Mouse (Mus musculus) retina, embryonic 14.5 days (tissue): ENCODE measurements at regions not wholly inside any gene's neighbourhood (a gene's known extent, or its start where the extent isn't known, plus 50 kb on each side); places are given as distances from the start of the nearest gene placed in this dataset.

ENCODE experiments used
- DNase-seq: peaks from one replicate; pipeline ENCODE4 v3.0.0-alpha.2; 2015; ENCODE audit warnings: low spot score

DNA sequence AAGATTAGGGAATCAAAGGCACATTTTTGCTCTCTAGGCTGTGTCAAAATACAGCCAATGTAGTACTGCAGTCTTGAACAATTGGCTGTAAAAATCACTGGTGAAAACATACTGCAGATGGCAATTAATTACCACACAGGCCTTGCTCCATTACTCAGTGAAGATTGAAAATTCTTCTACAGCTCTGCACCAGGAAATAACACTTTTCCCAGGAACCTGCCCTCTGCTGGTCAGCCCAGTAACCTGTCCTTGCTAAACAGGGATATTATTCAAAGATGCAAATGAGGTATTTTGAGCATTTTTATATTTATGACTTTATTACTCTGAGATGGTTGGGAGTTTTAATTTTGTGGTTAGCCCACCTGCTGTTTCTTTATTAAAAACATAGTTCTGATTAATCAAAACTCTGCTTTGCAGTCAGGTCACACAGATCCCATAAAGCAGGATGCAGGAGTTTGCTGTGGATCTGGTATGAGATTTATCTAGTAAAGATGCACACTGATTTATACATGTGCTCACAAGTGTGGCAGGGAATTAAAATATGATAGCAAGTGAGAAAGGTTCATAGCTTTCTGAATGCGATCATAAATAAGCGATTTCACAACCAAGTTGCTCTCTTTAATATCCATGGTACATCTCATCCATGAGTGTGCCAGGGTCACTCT lies 815.3 kb upstream of the Ghitm start:
- peak; percentile 37 for DNase-seq
